Mouse (Mus musculus) E14TG2a.4 (cell line): ENCODE data around the gene Npas3.

Experiments used
- H3K27me3 ChIP-seq: 2 replicates; pipeline ENCODE4 v1.6.1; 2014; ENCODE audit warnings: low read length, control low read depth; ENCODE audit not compliant: insufficient read depth
- H3K36me3 ChIP-seq: 2 replicates; pipeline ENCODE4 v1.6.1; 2014; ENCODE audit warnings: low read length, control low read depth; ENCODE audit not compliant: insufficient read depth
- H3K4me1 ChIP-seq: replicated peaks from 2 replicates; pipeline ENCODE4 v1.6.1; 2014; ENCODE audit warnings: low read depth, low read length, control low read depth
- H3K4me3 ChIP-seq: replicated peaks from 2 replicates; pipeline ENCODE4 v1.5.1; 2014; ENCODE audit warnings: mild to moderate bottlenecking, low read length
- H3K9me3 ChIP-seq: 2 replicates; pipeline ENCODE4 v1.6.1; 2014; ENCODE audit warnings: low read length, control low read depth
- CTCF ChIP-seq: conservative IDR thresholded peaks from 2 replicates; pipeline ENCODE4 v1.5.1; 2014; ENCODE audit warnings: low read length
- NANOG ChIP-seq: IDR thresholded peaks from 2 replicates; pipeline ENCODE4 v1.6.1; 2014; ENCODE audit warnings: borderline replicate concordance, low read length, mixed read lengths
- POU5F1 ChIP-seq: IDR thresholded peaks from 2 replicates; pipeline ENCODE4 v1.6.1; 2014; ENCODE audit warnings: low read length, borderline replicate concordance

The Npas3 gene

DNA sequence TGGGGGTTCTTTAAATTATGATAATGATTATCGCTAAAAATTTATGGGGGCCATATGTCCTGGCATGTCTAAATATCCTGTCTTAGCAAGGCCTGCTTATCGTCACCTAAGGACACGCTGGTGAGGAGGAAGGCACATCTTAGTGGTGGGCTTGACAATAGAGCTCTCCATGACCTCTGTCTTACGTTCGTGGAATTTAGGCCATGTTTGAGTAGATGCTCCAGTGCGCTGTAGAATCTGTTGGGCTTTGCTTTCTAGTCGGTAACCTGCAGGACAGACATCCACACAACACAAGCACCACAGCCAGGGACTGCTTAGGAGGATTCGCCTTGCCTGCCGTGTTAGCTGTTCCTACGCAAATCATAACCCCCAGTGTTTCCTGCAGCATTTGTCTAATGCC, 42.4 kb downstream of the Npas3 start:
- Histone ChIP-seq H3K9me3 (no peaks in the 10 kb centered on the region), H3K36me3 (no peaks in the 10 kb centered on the region), H3K27me3 (no peaks in the 10 kb centered on the region), H3K4me3 (no peak overlapping the region), H3K4me1 (no peaks in the 10 kb centered on the region)
- TF ChIP-seq NANOG = no peak
- no peak for TF ChIP-seq POU5F1
- no peak for TF ChIP-seq CTCF

DNA sequence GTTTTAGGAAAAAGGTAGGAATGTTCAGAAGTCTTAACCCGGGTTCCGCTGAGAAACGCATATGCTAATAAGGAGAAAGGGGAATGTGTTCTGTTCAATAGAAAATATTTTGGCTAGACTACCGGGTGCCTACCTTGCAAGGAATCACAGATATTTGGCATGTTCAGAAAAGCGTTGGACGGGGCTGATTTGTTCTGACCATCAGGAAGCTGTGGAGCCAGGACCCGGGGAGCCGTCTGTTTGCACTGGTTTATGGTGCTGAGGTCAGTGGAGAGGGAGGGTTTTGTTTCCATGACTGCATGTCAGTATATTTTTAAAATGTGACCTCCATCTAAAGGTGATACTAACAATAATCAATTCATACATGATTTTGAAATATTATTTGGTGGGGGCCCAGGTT, 43.5 kb downstream of the Npas3 start:
- Histone ChIP-seq H3K4me1 (no peaks in the 10 kb centered on the region), H3K9me3 (no peaks in the 10 kb centered on the region), H3K4me3 (no peak overlapping the region), H3K36me3 (no peaks in the 10 kb centered on the region), H3K27me3 (no peaks in the 10 kb centered on the region)
- no peak for TF ChIP-seq CTCF
- TF ChIP-seq NANOG = no peak
- TF ChIP-seq POU5F1 = no peak

DNA sequence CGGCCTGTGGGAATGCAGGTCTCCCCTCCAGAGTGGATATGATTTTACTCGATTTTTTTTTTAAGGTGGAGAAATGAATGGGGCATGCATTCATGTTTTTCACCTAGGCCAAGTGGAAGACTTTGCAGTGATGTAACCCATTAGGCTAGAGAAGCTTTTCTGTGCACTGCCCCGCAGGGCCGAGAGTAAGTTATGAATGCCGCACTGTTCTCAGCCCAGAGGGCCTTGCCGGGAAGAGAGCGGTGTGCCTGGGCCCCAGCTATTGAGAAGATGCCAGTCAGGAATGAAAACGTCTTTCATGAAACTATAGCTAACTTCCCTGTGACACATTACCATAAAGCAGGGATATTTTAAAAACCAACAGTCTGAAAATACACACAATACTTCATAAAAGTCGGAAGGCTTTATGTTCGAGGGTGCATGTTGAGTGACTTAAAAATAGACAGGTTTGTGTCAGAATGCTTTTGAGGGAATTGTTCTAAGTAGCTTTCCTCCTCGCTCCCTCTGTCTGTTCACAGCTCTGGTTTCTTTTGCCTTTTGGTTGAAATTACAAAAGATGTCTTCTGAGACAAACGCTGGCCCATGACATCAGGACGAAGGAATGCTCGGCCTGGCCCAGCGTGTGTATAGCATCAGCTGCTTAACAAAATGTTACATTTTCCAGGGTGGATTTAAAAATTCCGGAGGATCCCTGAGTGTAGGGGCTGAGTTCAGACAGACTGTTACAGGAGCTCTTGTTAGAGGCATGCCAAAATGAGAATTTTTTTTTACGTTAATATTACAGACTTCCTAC, 44.2 kb downstream of the Npas3 start:
- H3K4me3 ChIP-seq = no peak overlapping the region
- H3K36me3 ChIP-seq = no peaks in the 10 kb centered on the region
- no peaks in the 10 kb centered on the region for H3K9me3 ChIP-seq
- no peaks in the 10 kb centered on the region for H3K4me1 ChIP-seq
- no peaks in the 10 kb centered on the region for H3K27me3 ChIP-seq
- TF ChIP-seq NANOG = no peak
- TF ChIP-seq CTCF = no peak

DNA sequence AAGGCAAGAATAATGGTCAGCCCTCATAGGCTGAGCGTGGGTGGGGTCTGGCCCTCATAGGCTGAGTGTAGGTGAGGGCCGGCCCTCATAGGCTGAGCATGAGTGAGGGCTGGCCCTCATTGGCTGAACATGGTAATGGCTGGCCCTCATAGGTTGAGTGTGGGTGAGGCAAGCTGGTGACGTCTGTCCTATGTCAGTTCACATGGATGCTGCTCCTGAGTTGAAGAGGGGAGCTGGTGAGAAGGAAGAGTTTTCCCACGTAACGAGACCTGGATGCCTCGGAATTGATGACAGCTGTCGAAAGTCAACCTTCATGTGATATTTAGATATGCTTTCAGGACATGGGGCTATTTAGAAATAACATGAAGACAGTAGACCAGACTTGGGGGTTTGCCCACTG, 45.5 kb downstream of the Npas3 start:
- Histone ChIP-seq H3K36me3 (no peaks in the 10 kb centered on the region), H3K27me3 (no peaks in the 10 kb centered on the region), H3K4me3 (no peak overlapping the region), H3K9me3 (no peaks in the 10 kb centered on the region), H3K4me1 (no peaks in the 10 kb centered on the region)
- TF ChIP-seq CTCF (no peak), POU5F1 (no peak), NANOG (no peak)

DNA sequence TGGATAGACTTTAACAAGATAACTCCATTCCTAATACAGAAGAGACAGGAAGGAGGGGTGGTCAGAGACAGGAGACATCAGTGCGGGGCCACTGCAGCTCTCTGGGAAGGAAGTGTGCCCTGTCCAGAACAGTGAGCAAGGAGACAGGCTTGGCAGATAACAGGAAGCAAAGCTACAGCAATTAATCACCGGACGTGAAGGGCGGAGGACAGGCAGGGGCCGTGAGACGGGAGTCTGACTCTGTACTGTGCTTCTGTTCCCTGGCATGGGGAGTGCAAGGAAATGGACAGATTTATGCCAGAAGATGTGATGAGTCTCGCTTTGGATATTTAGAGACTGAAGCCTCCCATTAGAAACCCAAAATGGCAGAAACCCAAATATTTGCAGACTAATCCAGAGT, 47.3 kb downstream of the Npas3 start:
- Histone ChIP-seq H3K4me3 (no peak overlapping the region), H3K9me3 (no peaks in the 10 kb centered on the region), H3K36me3 (no peaks in the 10 kb centered on the region), H3K27me3 (no peaks in the 10 kb centered on the region), H3K4me1 (no peaks in the 10 kb centered on the region)
- TF ChIP-seq POU5F1 (no peak), NANOG (no peak), CTCF (no peak)

DNA sequence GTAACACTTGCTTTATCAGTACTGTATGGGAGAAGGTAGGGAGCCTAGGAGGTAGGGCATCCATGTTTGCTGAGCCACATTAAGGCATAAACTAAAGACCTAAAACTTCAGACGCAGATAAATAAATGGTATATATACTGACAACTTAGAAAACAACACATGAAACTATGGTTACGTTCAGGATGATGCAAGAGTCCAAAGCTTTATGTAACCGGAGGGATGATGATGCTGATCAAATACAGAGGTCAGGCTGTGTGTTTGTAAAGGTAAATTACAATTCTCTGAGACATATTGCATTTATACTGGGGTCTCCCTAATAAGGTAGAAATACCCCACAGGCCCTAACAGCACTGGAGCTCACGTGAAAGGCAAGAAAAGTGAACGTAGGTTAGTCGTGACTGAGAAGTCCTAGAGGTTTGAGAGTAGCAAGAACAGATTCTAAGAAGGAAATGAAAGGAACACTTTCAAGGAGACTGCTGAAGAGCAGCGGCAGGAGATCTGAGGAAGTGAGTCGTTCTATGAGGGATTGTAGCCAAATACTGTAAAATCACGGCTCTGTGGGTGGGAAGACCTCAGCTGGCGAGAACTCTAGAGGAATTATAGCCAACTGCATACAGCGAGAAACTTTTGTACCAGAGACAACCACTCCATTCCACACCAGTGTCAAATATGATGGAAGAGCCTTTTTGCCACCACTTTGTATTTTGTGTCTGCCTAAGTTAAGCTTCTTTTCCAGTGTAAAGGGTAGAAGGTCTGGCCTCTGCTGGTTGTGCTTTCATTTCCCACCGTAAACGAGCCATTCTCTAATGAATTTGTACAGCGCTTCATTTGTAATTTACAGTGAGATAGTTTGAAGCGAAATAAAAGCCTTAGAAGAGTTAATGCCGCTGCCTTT, 49.7 kb downstream of the Npas3 start:
- Histone ChIP-seq H3K4me1 (no peaks in the 10 kb centered on the region), H3K27me3 (no peaks in the 10 kb centered on the region), H3K9me3 (no peaks in the 10 kb centered on the region), H3K4me3 (no peak overlapping the region), H3K36me3 (no peaks in the 10 kb centered on the region)
- TF ChIP-seq NANOG (no peak), POU5F1 (no peak), CTCF (no peak)

DNA sequence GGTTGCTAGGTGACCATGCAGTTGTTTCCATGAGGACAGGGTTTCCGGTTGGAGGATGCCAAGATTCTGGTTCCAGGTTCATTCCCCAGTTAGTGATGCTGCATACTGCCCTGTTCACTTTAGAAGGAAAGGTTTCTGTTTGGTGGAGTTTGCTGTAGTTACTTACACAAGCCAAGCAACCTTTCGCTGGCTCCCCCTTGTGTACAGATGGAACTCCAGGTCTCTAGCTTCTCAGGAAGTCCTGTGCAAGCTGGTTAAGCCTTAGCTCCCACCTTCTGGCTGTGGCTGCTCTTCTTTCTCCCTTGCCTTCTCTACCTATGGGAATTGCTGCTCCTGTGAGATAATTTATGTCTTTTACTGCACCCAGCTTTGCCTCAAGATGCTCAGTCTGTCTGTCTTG, 52.5 kb downstream of the Npas3 start:
- TF ChIP-seq CTCF (no peak), NANOG (no peak), POU5F1 (no peak)
- no peaks in the 10 kb centered on the region for H3K36me3 ChIP-seq
- H3K4me1 ChIP-seq = no peaks in the 10 kb centered on the region
- no peaks in the 10 kb centered on the region for H3K27me3 ChIP-seq
- H3K9me3 ChIP-seq = no peaks in the 10 kb centered on the region
- no peak overlapping the region for H3K4me3 ChIP-seq

DNA sequence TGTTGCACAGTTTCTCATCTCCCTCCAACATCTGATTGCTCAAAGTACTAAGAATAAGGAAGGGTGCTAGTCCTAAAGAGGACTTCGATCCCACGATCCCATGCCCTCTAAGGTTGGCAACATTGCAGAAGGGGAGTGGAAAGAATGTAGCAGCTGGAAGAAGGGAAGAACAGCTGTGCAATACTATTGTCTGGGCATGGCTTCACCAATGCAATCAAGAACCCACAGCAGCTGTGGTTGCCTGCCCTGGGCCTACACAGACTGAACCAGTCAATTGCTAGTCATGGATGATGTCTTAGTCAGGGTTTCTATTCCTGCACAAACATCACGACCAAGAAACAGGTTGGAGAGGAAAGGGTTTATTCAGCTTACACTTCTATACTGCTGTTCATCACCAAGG, 53.7 kb downstream of the Npas3 start:
- H3K9me3 ChIP-seq = no peaks in the 10 kb centered on the region
- H3K27me3 ChIP-seq = no peaks in the 10 kb centered on the region
- no peak overlapping the region for H3K4me3 ChIP-seq
- TF ChIP-seq CTCF = no peak
- no peak for TF ChIP-seq POU5F1
- no peak for TF ChIP-seq NANOG
- no peaks in the 10 kb centered on the region for H3K36me3 ChIP-seq
- H3K4me1 ChIP-seq = no peaks in the 10 kb centered on the region

DNA sequence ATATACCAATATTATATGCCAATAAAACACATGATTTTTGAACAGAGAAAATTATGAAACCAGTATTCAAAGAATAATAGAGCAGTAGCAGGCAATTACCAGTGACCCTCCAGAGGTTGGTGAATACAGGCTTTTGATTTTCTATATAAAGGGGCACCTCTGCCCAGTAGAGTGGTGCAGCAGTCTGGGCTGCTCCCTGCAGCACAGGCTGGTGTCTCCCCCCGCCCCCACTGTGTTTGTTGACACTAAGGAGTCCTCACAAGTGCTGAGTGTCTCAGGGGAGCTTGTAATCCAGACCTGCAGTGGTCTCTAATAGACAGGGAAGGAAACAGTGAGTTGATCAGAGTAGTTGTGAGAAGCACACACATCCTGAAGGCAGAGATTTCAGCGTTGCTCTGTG, 68.2 kb downstream of the Npas3 start:
- Histone ChIP-seq H3K9me3 (no peaks in the 10 kb centered on the region), H3K4me1 (0 out of 2 replicates have a peak, but pooled peaks cover 5% of the 10 kb centered on the region), H3K27me3 (no peaks in the 10 kb centered on the region), H3K36me3 (no peaks in the 10 kb centered on the region), H3K4me3 (no peak overlapping the region)
- TF ChIP-seq CTCF = no peak
- TF ChIP-seq POU5F1 = no peak
- TF ChIP-seq NANOG = no peak
